Mouse (Mus musculus) erythroblast, embryonic 14.5 days (primary cell): Measurements from ENCODE around the gene Cdc73.

Source experiments
- GATA1 ChIP-seq: IDR thresholded peaks from 2 replicates; pipeline ENCODE4 v1.6.1; 2012; ENCODE audit warnings: low read length, inconsistent platforms, mixed read lengths
- TAL1 ChIP-seq: IDR thresholded peaks from 3 replicates; pipeline ENCODE4 v1.6.1; 2012; ENCODE audit warnings: low read length, inconsistent platforms, mixed read lengths

- TF ChIP-seq TAL1 (no peak), GATA1 (no peak)
Measured at GRCm38 (mm10) chr1:143619760-143620159, 82.9 kb downstream of the Cdc73 start.
